Mouse (Mus musculus): ENCODE measurements around the gene Wdfy4. TPM values are rescaled to one million over a fixed set of nuclear protein-coding genes. Genes with fewer than 3 reads are reported as not detected.

Wdfy4 gene
- 1 to 10 TPM; 2.6 to 2.9 TPM for total RNA-seq (2021)

DNA sequence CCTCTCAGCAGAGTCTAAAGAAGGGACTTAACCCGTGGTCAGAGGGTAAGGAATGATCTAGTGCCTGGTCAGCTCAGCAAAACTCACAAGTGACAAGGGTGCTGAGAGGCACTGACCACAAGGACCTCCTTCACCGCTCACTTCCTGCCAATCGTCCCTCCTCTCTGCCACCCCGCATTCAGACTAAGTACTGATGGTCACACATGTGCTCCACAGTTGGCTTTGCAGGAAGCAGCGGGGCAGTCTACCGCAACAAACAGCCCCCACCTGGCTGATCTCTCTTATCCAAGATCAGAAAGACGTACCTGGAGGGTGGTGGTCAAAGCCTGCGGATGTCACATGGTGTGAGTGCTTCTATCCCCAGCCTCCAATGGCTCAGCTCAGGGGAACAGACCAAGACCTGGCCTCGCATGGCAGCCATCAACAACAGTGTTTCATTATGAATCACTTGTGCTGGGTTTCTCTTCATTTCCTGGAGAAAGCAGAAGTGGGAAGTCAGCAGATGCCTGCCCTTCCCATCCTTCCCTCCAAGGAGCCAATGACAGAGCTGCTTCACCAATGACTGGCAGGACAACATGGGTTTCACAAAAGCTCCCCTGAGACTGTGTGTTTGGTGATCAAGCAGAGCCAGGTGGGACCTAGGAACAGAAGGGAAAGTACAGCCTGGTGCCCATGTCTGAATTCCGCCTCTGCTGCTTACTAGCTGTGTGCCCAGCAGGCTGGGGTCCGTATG lies at the start of gene Wdfy4:
Wdfy4 (minus strand) TSS at position 441 of the 733 bp plus-strand sequence.
- peak in 1 of 2 experiments; percentile 9 for DNase-seq (ENCODE audit: low spot score in 2 of 2)
- intact Hi-C loops (cut with DNase I): no loop called here

DNA sequence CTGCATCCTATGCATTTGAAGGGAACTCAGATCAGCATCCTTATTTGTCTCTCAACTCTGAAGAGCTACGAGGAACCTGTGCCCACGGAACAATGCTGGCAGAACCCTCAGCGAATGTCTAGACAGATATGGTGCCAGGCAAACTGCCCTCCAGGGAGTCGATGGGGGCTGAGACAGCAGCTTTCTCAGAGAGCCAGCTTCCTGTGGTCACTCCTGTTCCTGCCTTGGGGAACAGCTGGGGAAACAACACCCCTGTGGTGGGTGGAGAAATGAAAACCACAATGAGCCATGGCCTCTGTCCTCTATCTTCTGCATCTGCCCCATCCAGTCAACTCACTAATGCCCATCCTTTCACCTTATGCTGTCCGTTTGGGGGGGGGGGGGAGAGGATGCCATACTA lies 46.7 kb upstream of the Wdfy4 start:
- intact Hi-C loops (cut with DNase I): no loop called here
- peak in 1 of 2 experiments; percentile 36 for DNase-seq (ENCODE audit: low spot score in 2 of 2)

DNA sequence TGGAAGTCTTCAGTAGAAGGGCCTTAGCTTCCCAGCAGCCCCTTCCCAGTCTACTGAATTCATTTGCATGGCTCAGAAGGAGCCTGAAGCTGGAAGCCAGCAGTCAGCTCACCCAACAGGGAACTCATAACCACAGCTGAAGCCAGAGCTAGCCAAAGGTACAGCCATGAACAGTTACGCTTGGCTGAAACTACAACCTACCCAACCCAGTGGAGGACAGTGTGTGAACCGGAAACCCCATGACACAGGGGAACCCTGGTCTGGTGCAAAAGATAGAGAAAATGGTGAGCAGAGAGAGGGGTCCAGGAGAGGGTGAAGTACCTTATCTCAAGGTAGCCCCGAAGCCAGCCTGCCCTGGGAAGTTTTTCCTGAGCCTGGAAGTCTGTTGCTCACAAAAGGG lies 46.0 kb upstream of the Wdfy4 start:
- DNase-seq (ENCODE audit: low spot score in 2 of 2): no peak
- intact Hi-C loops (cut with DNase I): no loop called here

DNA sequence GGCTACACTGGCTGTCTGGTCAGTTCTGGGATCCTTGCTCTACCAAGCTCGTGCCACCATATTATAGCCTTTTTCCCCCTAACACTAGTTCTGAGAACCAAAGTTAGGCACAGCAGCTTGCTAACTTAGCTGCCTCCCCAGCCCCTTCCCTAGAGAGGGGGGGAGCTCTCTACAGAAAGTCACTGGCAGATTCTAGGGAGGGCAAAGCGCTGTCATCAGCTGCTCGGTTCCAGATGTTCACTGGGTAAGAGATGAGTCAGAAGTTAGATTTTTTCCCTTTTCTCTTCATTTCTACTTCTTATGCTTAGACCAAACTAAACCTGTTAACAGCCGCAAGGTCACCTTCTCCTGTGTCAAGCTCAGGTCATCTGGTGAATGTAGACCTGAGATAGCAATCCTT lies 45.4 kb upstream of the Wdfy4 start:
- intact Hi-C loops (cut with DNase I): no loop called here

DNA sequence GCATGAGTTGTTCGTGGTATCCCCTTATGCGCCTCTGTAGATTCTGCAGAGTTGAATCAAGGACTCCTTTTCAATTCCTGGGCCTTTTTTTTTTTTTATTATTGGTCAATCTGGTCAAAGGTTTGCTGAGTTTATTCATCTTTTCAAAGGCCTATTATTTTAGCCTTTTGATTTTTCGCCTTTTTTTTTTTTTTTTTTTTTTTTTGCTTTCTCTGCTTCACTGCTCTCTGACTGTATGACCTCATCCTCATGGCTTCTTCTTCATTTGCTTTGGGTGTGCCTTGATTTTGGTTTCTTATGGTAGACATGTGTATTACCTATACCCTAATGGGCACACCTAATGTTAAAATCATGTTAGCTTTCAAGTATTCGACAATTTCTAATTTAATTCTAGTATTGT lies 39.9 kb upstream of the Wdfy4 start:
- DNase-seq (ENCODE audit: low spot score in 2 of 2): no peak
- intact Hi-C loops (cut with DNase I): no loop called here

More for the DNA sequence above, 45.4 kb upstream of the Wdfy4 start:
- no peak for DNase-seq (ENCODE audit: low spot score in 2 of 2)

DNA sequence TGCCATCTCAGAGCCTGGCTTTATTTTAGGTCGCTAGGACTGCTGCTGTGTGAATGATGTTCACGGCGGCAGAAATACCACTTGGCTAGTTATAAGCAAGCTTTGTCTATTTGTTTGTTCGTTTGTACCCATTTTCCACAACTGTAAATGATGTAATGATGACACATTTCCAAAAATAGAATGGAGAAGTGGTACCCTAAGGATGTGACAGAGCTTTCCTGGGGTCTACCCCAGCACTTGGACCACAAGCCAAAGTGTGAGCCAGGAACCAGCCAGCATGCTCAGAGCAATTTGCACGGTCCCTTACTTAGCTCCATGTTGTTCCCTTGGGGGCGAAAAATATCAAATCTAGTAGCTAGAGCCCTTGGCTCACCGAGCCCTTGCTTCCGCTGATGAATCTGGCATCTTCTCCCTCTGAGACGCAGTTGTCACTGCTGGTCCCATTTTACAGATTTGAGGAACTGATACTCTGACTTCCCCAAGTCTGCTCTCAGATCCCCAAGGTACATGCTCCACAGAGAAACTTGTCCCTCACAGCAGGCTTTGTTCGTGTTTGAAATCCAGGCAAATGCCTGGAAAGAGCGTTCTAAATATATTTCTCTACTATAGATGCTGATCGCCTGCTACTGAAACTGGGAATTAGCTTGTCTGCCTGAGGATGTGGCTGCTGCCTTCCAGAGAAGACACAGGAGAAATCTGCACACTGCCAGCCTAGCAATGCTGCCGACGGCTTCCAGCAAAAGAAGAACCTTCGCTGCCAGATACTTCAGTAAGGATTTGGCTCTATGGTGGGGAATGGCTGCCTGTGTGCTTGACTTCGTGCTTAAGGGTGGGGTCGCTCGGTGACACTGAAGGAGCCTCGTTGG lies 31.3 kb upstream of the Wdfy4 start:
- peak in 1 of 2 experiments; percentile 71 for DNase-seq (ENCODE audit: low spot score in 2 of 2)
- intact Hi-C loops (cut with DNase I): no loop called here

DNA sequence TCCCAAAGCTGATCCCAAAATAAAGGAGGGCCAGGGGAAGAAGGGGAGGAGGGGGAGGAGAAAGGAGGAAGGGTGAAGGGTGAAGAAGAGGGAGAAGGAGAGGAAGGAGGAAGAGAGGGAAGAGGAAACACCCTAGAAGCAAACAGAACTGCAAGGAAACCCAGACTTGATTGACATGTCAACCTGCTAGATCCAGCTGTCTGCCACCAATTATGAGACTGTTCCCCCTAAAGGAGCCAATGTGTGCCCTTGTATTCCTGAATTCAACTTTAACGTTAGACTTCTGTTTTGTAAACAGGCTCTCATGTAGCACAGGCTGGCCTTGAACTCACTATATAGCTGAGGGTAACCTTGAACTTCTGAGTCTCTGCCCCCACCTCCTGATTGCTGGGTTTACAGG lies 29.9 kb upstream of the Wdfy4 start:
- intact Hi-C loops (cut with DNase I): no loop called here

DNA sequence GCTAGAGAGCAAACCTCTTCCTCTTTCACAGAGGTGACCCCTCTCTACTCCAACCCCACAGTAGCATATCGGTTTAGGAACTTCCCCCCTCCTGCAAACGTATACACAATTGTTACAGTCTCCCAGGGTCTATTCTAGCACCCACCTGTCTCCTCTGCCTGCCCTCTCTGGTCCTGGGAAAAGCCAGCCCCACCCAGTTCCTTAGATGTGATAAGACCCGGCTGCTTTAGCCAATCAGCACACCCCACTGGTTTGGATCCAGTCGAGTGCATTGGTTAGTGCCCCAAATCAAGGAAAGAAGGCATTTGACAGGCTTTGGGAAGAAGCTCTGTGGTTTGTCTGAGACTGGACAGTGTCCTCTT lies 29.4 kb upstream of the Wdfy4 start:
- no peak for DNase-seq (ENCODE audit: low spot score in 2 of 2)
- intact Hi-C loops (cut with DNase I): loop anchor here (1.0 to 5.0 kb wide), 2 partner anchors 89 to 158 kb away; no protein-coding TSS in a partner anchor

More for the DNA sequence above, 29.9 kb upstream of the Wdfy4 start:
- no peak for DNase-seq (ENCODE audit: low spot score in 2 of 2)

DNA sequence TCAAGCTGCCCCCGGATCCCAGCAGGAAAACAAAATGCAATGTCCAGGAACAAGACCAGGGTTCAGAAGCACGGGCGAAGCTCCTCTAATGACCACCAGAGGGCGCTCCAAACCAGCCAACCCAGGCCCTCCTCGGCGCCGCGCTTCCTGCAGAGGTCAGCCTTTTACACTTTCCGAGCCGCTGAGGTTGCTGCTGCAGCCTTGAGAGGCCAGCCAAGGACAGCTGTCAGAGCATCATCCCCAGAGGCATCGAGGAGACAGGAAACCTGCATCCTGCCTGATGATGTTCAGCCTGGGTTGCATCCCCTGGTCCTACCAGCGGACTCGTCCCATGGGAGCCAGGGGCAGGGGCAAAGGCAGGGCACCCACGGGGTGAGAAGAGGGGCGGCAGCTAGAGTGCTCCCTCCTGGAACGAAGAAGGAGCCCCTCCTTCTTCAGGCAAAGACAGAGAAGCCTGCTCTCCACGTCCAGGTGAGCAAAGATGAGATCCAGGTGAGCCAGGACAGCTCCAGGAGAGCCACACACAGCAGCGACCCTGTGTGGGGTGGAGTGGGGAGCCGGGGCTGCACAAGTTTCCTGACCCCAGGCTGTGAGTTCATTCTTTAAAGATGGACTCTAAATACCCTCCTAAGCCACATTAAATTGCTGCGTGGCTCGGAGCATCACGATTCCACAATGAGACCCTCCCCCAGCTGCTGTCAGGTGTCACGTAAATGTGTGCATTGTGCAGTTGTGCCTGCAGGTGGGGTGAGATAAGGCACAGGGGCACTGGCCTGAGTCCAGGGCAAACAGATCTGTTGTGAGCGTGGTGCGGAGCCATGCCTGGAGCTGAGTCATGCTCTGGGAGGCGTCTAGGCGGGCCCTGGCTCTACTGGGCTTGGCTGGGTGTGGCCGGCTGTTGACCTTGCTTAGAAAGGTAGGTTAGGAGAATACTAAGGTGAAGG lies 28.8 kb upstream of the Wdfy4 start, which contains the start of gene Arhgap22:
Arhgap22 (plus strand) TSS at position 204 of the 944 bp plus-strand sequence.
- intact Hi-C loops (cut with DNase I): loop anchor here (1.0 to 5.0 kb wide), 2 partner anchors 89 to 158 kb away; no protein-coding TSS in a partner anchor
- peak; percentile 85 to 90 for DNase-seq (ENCODE audit: low spot score in 2 of 2)

DNA sequence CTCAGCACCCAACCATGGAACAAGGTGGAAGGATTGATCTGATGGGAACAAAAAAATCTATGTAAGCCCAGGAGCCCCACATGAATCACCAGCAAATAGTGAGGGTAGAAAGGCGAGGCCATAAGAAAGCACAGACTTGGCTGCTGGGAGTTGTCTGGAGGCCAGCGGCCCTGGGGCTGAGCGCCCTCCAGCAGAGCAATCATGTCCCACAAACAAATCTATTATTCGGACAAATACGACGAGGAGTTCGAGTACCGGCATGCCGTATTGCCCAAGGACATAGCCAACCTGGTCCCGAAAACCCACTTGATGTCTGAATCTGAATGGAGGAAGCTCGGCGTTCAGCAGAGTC lies 27.6 kb upstream of the Wdfy4 start:
- intact Hi-C loops (cut with DNase I): loop anchor here (5.0 kb wide), 1 partner anchor 159 kb away; no protein-coding TSS in a partner anchor
- DNase-seq (ENCODE audit: low spot score in 2 of 2): no peak

DNA sequence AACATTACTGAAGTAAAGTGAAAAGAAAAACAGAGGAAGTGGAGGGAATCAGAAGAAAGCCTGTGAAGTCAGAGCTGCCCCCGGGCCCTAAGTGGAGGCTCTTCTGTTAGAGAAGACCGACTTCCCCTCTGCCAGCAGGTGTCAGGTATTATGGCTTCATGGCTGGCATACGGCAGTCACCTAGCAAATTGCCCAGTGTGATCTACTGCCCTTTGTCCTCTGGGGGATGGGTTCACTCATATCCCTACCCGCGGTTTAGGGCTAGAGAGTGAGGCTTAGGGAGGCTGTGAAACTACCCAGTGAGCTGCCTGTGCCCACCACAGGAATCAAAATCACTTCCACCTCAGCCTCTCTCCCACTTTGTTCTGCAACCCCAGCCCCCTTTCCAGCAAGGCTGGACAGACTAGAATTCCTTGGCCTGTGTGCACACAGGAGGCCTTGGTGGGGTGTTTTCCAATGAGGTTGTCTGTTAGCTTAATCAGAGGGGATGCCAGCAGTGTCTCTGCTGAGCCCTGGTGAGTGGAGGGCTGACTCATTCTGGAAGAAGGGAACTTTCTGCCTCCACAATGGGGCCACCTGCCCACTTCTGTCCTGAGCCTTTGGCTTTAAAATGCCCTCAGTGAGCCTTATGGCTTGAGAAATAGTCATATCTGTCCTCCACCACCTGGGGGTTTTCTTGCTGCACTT lies 27.1 kb upstream of the Wdfy4 start:
- intact Hi-C loops (cut with DNase I): loop anchor here (5.0 kb wide), 1 partner anchor 160 kb away; no protein-coding TSS in a partner anchor
- DNase-seq (ENCODE audit: low spot score in 2 of 2): no peak

DNA sequence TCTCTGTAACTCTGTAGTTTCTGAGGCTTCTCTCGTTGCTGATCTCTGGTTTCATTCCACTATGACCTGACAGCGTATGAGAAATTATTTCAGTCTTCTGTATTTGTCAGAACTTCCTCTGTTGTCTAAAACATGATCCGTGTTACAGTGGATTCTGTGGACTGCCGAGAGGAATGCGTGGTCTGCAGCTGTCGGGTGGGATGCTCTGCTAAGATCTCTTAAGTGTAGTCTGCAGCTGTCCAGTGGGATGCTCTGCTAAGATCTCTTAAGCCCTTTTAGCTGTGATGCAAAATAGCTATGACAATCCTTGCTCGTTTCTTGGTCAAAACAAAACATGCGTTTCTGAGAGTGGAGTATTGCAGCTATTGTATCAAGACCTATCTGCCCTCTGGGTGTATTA lies 25.5 kb upstream of the Wdfy4 start:
- DNase-seq (ENCODE audit: low spot score in 2 of 2): no peak
- intact Hi-C loops (cut with DNase I): loop anchor here (5.0 kb wide), 1 partner anchor 161 kb away; no protein-coding TSS in a partner anchor

DNA sequence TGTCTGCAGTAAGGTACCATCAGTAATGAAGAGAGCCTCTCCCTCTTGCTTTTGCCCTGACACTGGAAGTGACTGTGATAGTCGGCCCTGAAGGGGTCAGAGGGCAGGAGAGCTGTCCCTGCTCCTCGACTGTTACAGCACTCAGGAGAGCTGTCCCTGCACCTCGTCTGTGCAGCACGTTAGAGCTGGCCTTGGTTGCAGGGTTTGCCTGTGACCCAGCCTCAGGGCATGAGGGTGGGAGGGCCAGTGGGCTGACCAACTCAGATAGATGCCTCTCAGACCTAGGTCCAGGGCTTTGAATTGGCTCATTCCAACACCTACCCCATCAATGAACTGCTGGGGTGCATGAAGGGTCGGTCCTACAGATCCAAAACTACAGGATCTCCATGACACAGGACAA lies 23.0 kb upstream of the Wdfy4 start:
- no peak for DNase-seq (ENCODE audit: low spot score in 2 of 2)
- intact Hi-C loops (cut with DNase I): loop anchor here (5.0 kb wide), 2 partner anchors 436 to 676 kb away; no protein-coding TSS in a partner anchor

DNA sequence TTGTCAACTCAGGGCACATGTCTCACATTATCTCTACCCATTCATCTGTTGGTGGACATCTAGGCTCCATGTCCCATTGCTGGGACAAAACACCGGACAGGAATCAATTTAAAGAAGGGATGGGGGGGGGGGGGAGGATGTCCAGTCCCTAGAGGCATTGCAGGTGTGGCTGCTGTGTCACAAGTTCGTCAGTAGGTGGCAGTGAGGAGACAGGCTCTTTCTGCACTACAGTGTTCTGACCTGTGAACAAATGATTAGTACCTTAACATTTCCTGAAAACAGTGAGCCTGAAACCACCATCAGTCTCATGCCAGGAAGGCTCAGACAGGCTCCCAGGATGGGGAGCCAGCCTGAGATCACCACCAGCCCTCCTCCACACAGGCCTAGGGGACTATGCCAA lies 21.7 kb upstream of the Wdfy4 start:
- intact Hi-C loops (cut with DNase I): loop anchor here (5.0 kb wide), 2 partner anchors 435 to 675 kb away; no protein-coding TSS in a partner anchor
- no peak for DNase-seq (ENCODE audit: low spot score in 2 of 2)

DNA sequence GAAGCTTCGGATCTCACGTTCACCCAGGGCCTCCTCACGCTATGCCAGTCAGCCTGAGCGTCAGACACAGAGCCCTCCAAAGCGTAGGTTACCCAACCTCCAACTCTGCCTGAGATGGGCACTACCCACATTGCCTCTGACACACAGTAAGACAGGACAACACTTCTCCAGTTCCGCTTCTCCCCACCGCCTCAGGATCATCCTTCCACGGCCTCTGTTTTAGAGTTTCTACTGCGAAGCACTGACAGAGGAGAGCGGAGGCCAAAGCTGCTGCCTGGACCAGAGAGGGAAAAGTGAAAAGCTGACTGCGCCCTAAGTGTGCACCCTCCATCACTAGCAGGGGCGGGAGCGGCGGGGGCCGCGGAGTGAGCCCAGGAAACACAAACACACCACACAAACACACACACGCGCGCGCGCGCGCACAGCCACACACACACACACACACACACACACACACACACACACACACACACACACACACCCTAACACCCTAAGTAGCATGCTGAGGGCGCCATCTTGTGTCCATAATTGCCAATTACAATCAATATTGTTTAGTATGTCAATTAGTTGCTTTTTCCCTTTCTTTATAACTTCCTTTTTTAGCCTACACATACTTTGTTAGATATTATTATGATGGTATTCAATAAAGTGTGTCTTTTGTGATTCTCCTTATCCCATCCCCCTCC lies 20.1 kb upstream of the Wdfy4 start:
- intact Hi-C loops (cut with DNase I): loop anchor here (2.0 to 5.0 kb wide), 3 partner anchors 59 to 673 kb away; no protein-coding TSS in a partner anchor
- peak in 1 of 2 experiments; percentile 28 for DNase-seq (ENCODE audit: low spot score in 2 of 2)

DNA sequence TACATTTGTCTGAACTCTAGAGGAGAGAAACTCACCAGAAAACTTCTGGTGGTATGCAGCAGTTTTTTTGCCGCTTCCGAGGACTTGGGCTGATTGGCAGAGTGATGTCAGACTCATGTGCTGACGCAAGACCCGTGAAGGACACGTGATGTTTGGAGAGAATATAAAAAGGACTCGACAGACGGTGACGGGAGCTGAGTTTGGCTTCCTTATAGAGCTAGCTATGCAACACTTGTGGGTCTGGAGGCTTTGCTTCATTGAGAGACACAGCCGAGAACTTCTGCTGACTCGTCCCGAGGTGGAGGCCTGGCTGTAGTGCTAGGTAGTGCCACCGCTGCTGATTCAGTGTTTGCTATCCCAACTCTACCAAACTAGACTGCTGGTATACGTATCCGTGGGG lies 18.5 kb upstream of the Wdfy4 start:
- DNase-seq (ENCODE audit: low spot score in 2 of 2): peak in 1 of 2 experiments; percentile 33
- intact Hi-C loops (cut with DNase I): loop anchor here (2.0 to 5.0 kb wide), 2 partner anchors 57 to 591 kb away; no protein-coding TSS in a partner anchor

DNA sequence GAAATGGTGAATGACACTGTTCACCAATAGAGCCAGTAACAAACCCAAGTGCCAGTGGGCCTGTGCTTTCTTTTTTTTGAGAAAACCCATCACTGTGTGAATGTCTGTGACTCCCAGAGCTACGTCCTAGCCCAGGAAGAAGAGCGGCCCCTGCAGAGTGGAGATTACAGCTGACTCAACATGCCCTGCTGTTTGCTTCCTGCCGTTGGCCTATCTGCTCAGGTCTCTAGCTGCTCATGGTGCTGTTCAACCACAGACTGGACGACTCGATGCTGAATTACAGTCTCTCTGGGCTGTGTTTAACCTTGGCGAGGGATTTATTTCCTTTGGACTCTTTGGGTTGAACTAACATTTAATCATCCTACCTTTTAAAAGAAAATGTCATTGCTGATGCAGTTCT lies 17.6 kb upstream of the Wdfy4 start:
- no peak for DNase-seq (ENCODE audit: low spot score in 2 of 2)
- intact Hi-C loops (cut with DNase I): loop anchor here (5.0 kb wide), 1 partner anchor 591 kb away; no protein-coding TSS in a partner anchor

DNA sequence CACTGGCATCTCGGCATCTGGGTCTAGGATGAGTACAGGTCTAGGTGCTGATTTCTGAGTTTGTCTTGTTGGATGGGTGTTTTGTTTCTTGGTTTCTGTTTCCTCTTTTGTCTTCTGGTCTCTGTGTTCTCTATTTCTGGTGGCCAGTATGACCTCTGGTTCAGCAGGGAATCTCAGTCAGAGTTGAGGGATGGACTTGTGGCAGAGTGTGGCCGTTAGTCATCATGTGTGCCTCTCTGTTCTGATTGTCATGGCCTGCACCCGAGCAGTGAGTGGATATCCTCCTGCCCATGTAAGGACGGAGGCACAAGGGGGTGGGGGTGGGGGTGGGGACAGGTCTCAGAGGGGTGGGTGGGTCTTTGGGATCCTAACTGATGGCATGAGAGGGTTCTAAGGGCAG lies 16.9 kb upstream of the Wdfy4 start:
- intact Hi-C loops (cut with DNase I): loop anchor here (5.0 kb wide), 1 partner anchor 590 kb away; no protein-coding TSS in a partner anchor
- no peak for DNase-seq (ENCODE audit: low spot score in 2 of 2)
